Mouse (Mus musculus) gastrocnemius, adult 8-10 months (tissue): ENCODE data around the gene Dlgap1. TPM values are rescaled to one million over a fixed set of nuclear protein-coding genes. Genes with fewer than 3 reads are reported as not detected.
"Not testable (repeated sequence)": the region's sequence is repeated elsewhere in the genome, so short reads cannot be mapped to it uniquely, and the experiment has no call there.

Source experiments
- DNase-seq, 2 experiments: peaks; one replicate each; pipeline ENCODE4 v3.0.0; 2022; ENCODE audit warnings: low spot score in 2 of 2
- total RNA-seq, 4 experiments: library from RNA; stranded (reverse); gene quantifications; 2 replicates each; pipeline ENCODE4 v1.2.4; 2022

The Dlgap1 gene
- total RNA-seq, 4 experiments from 2014 or later: 0.10 to 0.51 (median 0.30) TPM

- DNase-seq: no peak
Observed at GRCm38 (mm10) chr17:70521971-70522370, 553.1 kb downstream of the Dlgap1 start.

GRCm38 (mm10) chr17:70525990-70526389 lies 557.1 kb downstream of the Dlgap1 start:
- no peak for DNase-seq

DNA sequence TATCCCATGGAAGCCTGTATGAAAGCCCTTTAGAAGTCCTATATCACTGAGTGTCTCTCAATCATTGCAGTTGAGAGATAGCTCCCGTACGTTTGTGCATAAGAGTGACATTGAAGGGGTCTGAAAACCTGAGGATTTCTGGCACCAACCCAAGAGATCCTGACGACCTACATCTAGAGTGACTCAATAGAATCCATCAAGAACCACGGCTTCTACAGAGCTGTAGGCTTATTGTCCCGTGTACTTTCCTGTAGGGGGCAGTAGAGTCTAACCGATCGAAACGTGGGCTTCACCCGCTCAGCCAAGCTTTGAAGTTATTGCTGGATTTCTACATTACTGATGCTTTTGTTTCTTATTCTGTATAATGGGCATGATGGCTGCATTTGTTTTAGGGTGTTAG lies 558.2 kb downstream of the Dlgap1 start:
- no peak for DNase-seq

- no peak for DNase-seq
Observed at GRCm38 (mm10) chr17:70528196-70529187, 559.6 kb downstream of the Dlgap1 start.

- DNase-seq: no peak
Observed at GRCm38 (mm10) chr17:70534321-70534720, 565.4 kb downstream of the Dlgap1 start.

GRCm38 (mm10) chr17:70541816-70542215 lies 572.9 kb downstream of the Dlgap1 start:
- no peak for DNase-seq

DNA sequence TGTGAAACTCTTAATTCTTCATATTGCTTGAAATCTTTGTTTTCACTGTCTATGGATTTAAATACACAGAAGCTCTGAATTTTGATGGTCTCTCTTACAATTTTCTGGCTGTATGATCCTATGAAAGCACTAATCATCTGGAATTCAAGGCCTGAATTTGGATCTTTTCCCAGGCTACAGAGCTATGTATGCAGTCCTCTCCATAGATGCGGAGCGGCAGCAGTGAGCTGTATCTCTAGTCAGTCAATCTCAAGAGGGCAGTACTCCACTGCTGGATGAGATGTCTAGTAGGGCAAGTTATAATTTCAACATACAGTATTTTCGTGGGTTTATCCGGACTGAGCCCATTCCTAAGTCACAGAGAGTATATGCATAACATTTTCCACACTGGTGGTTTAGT lies 581.9 kb downstream of the Dlgap1 start:
- DNase-seq: no peak

DNA sequence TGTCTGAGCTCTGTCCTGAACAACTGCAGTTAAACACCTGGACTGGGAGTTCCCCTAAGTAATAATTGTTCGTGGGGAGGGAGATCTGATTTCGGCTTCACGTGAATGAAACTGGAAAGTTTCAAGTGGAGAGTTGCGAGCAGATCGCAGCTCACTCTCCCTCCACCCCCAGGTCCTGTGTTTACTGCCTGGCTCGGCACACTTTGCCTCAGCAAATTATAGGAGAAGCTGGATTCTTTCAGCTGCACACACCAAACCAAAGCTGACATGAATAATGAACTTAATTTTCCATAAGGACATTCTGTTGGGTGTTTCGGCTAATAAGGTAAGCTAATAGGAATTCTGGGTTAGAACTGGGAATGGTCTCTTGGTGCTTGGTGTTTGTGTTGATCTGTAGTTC lies 592.7 kb downstream of the Dlgap1 start:
- DNase-seq: no peak

DNA sequence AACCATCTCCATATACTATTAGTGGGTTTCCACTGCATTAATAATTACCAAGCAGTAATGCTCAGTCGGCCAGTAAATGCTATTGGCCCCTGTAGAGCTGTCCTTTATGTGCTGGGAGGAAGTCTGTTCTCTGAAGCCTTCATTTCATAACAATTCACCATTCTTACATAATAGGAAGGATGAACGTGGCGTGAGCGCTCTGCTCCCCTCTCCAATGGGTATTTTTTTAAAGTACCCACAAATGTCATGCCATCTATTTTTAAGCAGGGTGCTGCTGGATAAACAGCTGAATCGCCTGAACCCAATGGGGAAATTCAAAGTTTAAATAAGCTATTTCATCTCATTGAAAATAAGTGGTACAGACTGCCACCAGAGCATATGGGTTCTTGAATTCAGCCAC lies 602.0 kb downstream of the Dlgap1 start:
- no peak for DNase-seq

DNA sequence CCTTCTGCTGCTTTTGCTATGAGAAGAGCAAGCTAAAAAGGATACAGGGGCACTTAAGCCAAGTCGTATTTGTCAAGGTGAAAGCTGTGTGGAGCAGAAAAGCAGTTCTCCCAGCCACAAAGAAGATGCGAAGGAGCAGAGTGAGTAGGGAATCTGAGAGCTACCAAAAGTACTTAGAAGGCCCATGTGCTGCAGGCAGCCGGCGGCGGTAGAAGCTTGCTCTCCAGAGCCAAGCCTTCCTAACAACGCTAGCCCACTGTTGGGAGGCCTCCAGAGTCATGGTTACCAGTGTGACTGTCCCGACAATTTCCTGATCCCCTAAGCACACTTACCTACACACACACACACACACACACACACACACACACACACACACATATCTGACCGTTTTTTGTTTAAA lies 614.2 kb downstream of the Dlgap1 start:
- DNase-seq: no peak

DNA sequence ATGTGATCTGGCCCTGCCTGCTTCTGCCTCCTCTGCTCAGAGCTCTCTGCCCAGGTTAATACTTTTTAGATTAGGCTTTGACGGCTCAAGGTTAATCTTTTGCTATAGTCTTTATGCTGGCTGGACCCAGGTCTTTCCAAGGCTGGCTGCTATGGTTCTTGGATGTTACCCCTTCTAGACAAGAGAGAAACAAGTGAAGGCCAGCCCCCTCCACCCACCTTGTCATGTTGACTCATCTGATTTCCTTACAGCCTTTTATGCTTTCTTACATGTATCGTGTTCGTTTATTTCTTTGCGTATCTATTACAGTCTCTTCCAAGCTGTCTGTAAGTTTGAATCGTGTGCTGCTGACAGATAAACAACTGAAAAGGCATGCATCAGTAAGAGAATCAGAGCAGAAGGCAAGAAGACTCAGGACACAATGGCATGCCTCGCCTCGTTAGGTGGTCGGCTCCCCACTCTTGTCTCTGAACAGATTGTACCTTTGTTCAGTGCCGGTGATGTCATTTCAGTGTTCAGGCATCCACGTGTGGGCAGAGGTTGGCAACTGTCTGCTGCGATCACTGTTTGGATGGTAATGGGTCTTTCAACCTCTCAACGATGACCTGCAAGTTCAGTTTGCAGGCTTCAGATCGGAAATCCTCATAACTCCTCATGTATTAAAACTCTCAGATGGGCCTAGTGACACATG lies 618.0 kb downstream of the Dlgap1 start:
- no peak for DNase-seq

- not testable (repeated sequence) for DNase-seq
Observed at GRCm38 (mm10) chr17:70587975-70588630, 619.2 kb downstream of the Dlgap1 start.

- no peak for DNase-seq
Observed at GRCm38 (mm10) chr17:70588691-70589090, 619.8 kb downstream of the Dlgap1 start.

DNA sequence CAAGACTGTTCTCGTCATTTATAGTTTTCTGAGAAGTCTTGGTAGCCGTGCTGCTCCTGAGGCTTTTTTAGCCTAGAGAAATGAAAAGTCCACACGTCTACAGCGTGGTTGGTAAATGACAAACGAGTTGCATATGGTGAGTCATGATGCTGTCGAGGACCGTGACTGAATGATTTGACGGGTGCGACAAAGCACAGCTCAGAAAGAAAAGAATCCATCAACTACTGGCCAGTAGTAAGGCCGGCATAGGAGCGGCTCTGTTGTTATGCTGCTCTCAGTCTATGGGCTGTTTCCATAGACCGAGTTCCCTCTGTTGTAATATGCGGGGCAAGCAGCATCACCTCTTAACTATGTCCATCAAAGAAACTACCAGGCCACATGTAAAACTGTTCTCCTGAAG lies 620.3 kb downstream of the Dlgap1 start:
- no peak for DNase-seq

GRCm38 (mm10) chr17:70590506-70590905 lies 621.6 kb downstream of the Dlgap1 start:
- no peak for DNase-seq

DNA sequence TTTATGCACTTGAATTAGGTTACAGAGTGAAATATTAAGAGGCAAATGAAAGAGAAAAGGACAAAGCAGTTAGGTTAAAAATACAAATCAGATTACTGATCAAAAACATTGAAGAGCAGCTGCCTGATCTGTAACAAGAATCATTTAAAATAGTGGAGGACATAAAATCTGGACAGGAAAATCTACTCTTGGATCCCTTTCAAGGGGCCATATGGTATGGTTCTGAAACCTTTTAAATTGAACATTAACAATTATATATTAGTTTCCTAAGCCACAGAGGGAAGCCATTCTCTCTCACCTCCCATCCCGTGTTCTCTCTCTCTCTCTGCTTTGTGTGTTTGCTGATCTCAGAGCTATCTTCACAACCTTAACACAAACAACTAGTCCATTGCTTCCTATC lies 625.4 kb downstream of the Dlgap1 start:
- DNase-seq: no peak

DNA sequence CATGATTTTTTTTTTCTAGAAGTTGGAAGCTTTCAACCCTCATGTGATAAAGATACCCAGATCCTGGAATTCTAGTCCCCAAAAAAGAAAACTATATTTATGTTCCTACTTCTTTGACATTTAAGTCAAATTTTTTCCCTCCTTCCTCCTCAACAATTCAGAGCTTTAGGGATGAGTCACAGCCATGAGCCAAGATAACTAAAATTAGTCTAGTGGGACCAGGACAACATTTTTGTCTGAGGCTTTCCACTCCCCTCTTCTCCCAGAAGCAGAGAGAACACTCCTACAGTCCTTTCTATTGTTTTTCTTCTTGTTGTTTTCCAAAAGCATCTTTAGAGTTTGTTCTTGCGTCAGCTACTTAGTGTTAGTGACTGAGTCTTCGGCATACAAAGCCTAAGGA lies 627.5 kb downstream of the Dlgap1 start:
- no peak for DNase-seq

GRCm38 (mm10) chr17:70600462-70600861 lies 631.6 kb downstream of the Dlgap1 start:
- no peak for DNase-seq

GRCm38 (mm10) chr17:70602051-70602450 lies 633.2 kb downstream of the Dlgap1 start:
- DNase-seq: no peak

DNA sequence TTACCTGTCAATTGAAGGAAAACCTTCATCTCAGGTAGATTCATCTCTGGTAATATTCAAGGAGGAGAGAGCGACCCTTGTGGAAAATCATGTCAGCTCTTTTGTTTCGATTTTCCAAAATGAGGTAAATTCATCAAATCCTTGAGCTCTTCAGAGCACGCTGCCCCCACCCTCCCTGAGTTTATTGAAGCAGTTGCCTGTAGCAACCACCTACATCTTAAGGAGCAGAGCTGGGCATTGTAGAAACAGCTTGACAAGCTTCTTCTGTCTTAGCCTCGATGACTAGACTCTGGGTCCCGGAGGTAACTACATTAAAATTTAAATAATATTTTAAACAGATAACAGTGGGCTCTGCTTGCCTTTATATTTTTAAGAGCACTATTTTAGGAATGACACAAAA lies 636.8 kb downstream of the Dlgap1 start:
- DNase-seq: no peak

DNA sequence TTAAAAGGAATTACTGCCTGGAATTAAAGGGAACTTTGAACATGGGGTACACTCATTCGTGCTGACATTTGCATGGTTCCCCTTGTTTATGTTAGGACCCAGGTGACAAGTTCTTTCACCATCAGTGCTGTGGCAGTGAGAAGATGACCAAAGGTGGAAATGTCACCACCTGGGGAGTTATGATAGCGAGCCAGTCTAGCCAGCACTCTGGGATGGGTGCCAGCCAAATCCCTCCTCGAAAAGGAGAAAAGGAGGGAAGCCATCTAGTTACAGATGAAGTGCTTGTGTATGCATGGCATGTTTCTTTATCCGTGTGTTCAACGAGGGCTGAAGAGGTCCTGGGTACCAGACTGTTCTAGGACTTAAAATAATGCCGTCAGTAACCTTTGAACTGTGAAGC lies 643.3 kb downstream of the Dlgap1 start:
- DNase-seq: no peak

GRCm38 (mm10) chr17:70613897-70614296 lies 645.0 kb downstream of the Dlgap1 start:
- no peak for DNase-seq
